8 mouse cellular contexts compared by ENCODE assay signal in the genomic region with DNA sequence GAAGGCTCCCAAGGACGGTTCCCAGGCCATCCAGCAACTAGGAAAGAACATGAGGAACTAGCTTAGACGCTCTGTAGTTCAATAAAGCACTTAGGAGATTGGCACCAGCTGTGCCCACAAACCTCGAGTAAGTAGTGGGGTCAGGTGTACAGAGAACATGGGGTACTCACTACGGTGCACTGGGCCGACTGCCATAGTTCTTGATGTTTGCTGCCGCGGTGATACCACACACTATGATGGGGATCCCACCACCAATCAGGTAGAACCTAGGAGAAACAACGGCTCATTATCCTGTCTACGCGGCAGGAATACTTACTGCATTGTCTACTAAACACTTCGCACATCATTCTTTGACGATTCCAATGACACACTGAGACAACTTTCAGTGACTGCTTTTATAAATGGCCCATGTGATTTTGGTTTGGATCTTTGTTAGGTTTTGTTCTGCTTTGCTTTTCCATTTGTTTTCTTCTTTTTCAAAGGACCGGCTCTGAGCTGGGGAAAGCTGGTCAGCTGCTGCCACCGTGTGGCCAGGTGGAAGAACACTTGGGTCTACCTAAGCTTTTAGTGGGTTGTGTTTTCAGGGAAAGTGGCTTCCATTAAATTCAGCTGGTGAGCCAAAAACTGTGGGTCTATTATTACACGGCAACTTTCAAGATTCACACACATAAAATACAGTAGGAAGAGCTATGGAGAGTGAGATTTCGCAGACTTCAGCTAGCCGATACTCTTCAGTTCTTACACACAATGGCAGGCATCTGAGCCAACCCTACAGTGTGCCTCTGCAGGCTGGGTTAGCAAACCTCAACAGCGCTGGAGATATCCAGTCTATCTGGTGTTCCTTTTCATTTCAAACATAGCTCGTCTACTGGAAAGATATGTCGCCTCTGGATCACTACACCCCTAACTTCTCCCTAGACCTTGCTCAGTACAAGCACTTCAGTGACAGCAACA.
DNase-seq lines count a peak whose midpoint lies in the region; ATAC-seq and TF ChIP-seq lines count a peak whose summit lies in the region.

No protein-coding gene starts in this region.

- no peaks in the 10 kb centered on the region for H3K4me1 ChIP-seq in embryonic fibroblast, embryonic 13.5 days (ENCODE audit: control insufficient read depth, insufficient read depth, low read length)
- H3K4me1 ChIP-seq in intestine, embryonic 16.5 days (ENCODE audit: control insufficient read depth, insufficient read depth, low read length) = no peaks in the 10 kb centered on the region

- no peak overlapping the region for H3K9ac ChIP-seq in intestine, embryonic 16.5 days (ENCODE audit: low read depth, low read length)

- no peak overlapping the region for H3K27ac ChIP-seq in embryonic fibroblast, embryonic 13.5 days (ENCODE audit: insufficient read depth, low read length)
- no peak overlapping the region for H3K27ac ChIP-seq in intestine, embryonic 16.5 days (ENCODE audit: low read length)

- H3K9me3 ChIP-seq in intestine, embryonic 16.5 days (ENCODE audit: control insufficient read depth, low read length) = no peaks in the 10 kb centered on the region

- peak; percentile 71 for DNase-seq in right cerebral cortex, adult 18-20 months
- DNase-seq in right cerebral cortex, postnatal 36 days (ENCODE audit: low spot score in 2 of 2) = no peak
- DNase-seq in c-Kit-positive CD71-positive TER-119-negative erythroid progenitor cells, embryonic 14.5 days (ENCODE audit: low read depth) = peak; percentile 6
- DNase-seq in lung, postnatal 14 days = peak; percentile 54
- peak; percentile 79 for DNase-seq in right cerebral cortex, postnatal 4 days

- TF ChIP-seq CTCF in embryonic fibroblast, embryonic 13.5 days (IDR thresholded peaks at IDR 0.05; ENCODE audit: borderline replicate concordance, insufficient read depth, low read length) = peak; percentile 81

- 0 out of 2 replicates have a peak, but pooled peaks have one; percentile 42 for ATAC-seq in intestine, embryonic 16.5 days
- no peak for ATAC-seq in activated CD4-positive, CD25-positive, alpha-beta regulatory T cell, adult 4 months

- TF ChIP-seq POLR2A in embryonic fibroblast, embryonic 13.5 days (IDR thresholded peaks at IDR 0.05; ENCODE audit: low read depth, low read length) = no peak

- H3K4me2 ChIP-seq in intestine, embryonic 16.5 days (ENCODE audit: low read depth, low read length) = no peak overlapping the region

- no peaks in the 10 kb centered on the region for H3K27me3 ChIP-seq in intestine, embryonic 16.5 days (replicated peaks; ENCODE audit: control insufficient read depth, insufficient read depth, low read length)

- 0 out of 2 replicates have a peak, but pooled peaks cover 4% of the 10 kb centered on the region for H3K36me3 ChIP-seq in intestine, embryonic 16.5 days (ENCODE audit: control insufficient read depth, insufficient read depth, low read length)

- no peak overlapping the region for H3K4me3 ChIP-seq in embryonic fibroblast, embryonic 13.5 days (ENCODE audit: insufficient read depth, low read length)
- no peak overlapping the region for H3K4me3 ChIP-seq in intestine, embryonic 16.5 days (ENCODE audit: low read length)

- whole genome bisulfite sequencing in intestine, embryonic 16.5 days = 86% methylated on average over 20 of the region's 20 CpGs

Comparison
In these comparisons a context has a peak if more than half of its experiments do, and no peak if none do; other contexts are left out.
1. DNase-seq: peak in right cerebral cortex, adult 18-20 months (single experiment), c-Kit-positive CD71-positive TER-119-negative erythroid progenitor cells, embryonic 14.5 days (single experiment), lung, postnatal 14 days (single experiment) and right cerebral cortex, postnatal 4 days (single experiment); none in right cerebral cortex, postnatal 36 days (0 of 2).